Mouse (Mus musculus) heart, adult 2 months (tissue): Measurements from ENCODE around the gene Cxcr5.

Experiments
- CTCF ChIP-seq: fragments of 200-600 bp; IDR thresholded peaks from 2 replicates; pipeline ENCODE4 v1.8.1; 2022; ENCODE audit warnings: antibody characterized with exemption, mild to moderate bottlenecking, moderate library complexity
- POLR2A ChIP-seq: fragments of 200-500 bp; IDR thresholded peaks from 2 replicates; pipeline ENCODE4 v1.6.1; 2011; ENCODE audit warnings: mild to moderate bottlenecking, low read depth, low read length, control low read depth; ENCODE audit not compliant: insufficient read depth

DNA sequence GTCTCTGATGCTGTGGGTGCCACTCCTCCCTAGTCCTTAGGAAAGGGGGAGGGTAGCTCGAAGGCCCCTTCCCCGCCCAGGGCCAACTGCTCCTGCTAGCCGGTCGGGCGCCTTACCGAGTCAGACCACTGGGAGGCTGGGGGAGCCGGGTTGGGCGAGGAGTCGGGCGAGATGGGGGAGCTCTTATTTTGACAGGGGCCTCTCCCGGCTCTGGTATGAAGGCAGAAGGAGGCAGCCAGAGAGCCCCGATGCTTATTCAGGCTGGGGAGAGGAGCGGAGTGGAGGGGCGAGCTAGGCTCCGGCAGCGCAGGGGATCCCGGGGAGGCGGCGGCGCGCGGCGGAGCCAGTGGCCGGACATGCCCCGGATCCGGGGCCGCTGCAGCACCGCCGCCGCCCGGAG, 79.1 kb downstream of the Cxcr5 start, which contains the start of gene Bcl9l:
- TF ChIP-seq CTCF (peak; percentile 95), POLR2A (peak; percentile 90)
